Mouse (Mus musculus) limb, embryonic 13.5 days (tissue): ENCODE measurements around the gene Ntn1. TPM values are rescaled to one million over a fixed set of nuclear protein-coding genes. Genes with fewer than 3 reads are reported as not detected.

Experiments used
- ATAC-seq: fragments of 200-750 bp; cut with Nextera tagmentation; 2 replicates; pipeline ENCODE4 v1.8.0; 2017; ENCODE audit warnings: low read depth, moderate number of reproducible peaks, moderate TSS enrichment; ENCODE audit not compliant: low FRiP score
- H3K27ac ChIP-seq: fragments of 300-500 bp; sonication (generic); 2 replicates; pipeline ENCODE4 v1.5.1; 2015; ENCODE audit warnings: inconsistent platforms, mild to moderate bottlenecking, moderate library complexity
- H3K27me3 ChIP-seq: fragments of 300-500 bp; sonication (generic); 2 replicates; pipeline ENCODE4 v1.6.1; 2015; ENCODE audit warnings: mild to moderate bottlenecking, inconsistent platforms
- H3K36me3 ChIP-seq: fragments of 300-500 bp; sonication (generic); 2 replicates; pipeline ENCODE4 v1.6.1; 2015; ENCODE audit warnings: inconsistent platforms, mild to moderate bottlenecking, moderate library complexity
- H3K4me1 ChIP-seq: fragments of 300-500 bp; sonication (generic); 2 replicates; pipeline ENCODE4 v1.6.1; 2015; ENCODE audit warnings: inconsistent platforms
- H3K4me2 ChIP-seq: fragments of 300-500 bp; sonication (generic); replicated peaks from 2 replicates; pipeline ENCODE4 v1.6.1; 2015; ENCODE audit warnings: inconsistent platforms, mild to moderate bottlenecking, moderate library complexity
- H3K4me3 ChIP-seq: fragments of 300-500 bp; sonication (generic); 2 replicates; pipeline ENCODE4 v1.5.1; 2015; ENCODE audit warnings: moderate library complexity, mild to moderate bottlenecking, inconsistent platforms
- H3K9ac ChIP-seq: fragments of 300-500 bp; sonication (generic); 2 replicates; pipeline ENCODE4 v1.6.1; 2015; ENCODE audit warnings: mild to moderate bottlenecking, inconsistent platforms
- H3K9me3 ChIP-seq: fragments of 300-500 bp; sonication (generic); 2 replicates; pipeline ENCODE4 v1.6.1; 2016; ENCODE audit warnings: inconsistent platforms
- WGBS: fragments of 180-500 bp; shearing (Covaris S2); methylation state at CpG from one replicate; pipeline ENCODE4 v1.1.7; 2015; 5-methylcytosine and 5-hydroxymethylcytosine counted together
- polyA plus RNA-seq: library from polyadenylated mRNA; unstranded; fragments of >200 nt; fragmentation: Nextera tagmentation; extraction: Ambion mirVana; gene quantifications from 2 replicates; pipeline ENCODE4 v1.2.1, GENCODE M21; 2015

Ntn1 gene
- polyA plus RNA-seq, 1 experiment from 2014 or later, result 7.0 TPM

- no peak overlapping the region for H3K9ac ChIP-seq
- peaks cover 8% of the 10 kb centered on the region; the same call in 1 of the 2 replicates for H3K27me3 ChIP-seq
- WGBS, result 55% methylated on average over 10 of the region's 10 CpGs
- H3K27ac ChIP-seq, result no peak overlapping the region
- no peaks in the 10 kb centered on the region for H3K9me3 ChIP-seq
- no peaks in the 10 kb centered on the region for H3K36me3 ChIP-seq
- no peak overlapping the region for H3K4me3 ChIP-seq
- H3K4me2 ChIP-seq, result no peak overlapping the region
- ATAC-seq, result no peak
- peaks cover 13% of the 10 kb centered on the region for H3K4me1 ChIP-seq
Measured at GRCm38 (mm10) chr11:68274331-68274811, 126.3 kb downstream of the Ntn1 start.

- Histone ChIP-seq H3K4me3 (no peak overlapping the region), H3K27ac (no peak overlapping the region), H3K4me2 (no peak overlapping the region), H3K36me3 (no peaks in the 10 kb centered on the region), H3K9ac (no peak overlapping the region), H3K4me1 (peaks cover 13% of the 10 kb centered on the region), H3K9me3 (no peaks in the 10 kb centered on the region), H3K27me3 (peaks cover 7% of the 10 kb centered on the region; the same call in 1 of the 2 replicates)
- no peak for ATAC-seq
- 88% methylated on average over 12 of the region's 12 CpGs for WGBS
Measured at GRCm38 (mm10) chr11:68273855-68274254, 126.8 kb downstream of the Ntn1 start.

DNA sequence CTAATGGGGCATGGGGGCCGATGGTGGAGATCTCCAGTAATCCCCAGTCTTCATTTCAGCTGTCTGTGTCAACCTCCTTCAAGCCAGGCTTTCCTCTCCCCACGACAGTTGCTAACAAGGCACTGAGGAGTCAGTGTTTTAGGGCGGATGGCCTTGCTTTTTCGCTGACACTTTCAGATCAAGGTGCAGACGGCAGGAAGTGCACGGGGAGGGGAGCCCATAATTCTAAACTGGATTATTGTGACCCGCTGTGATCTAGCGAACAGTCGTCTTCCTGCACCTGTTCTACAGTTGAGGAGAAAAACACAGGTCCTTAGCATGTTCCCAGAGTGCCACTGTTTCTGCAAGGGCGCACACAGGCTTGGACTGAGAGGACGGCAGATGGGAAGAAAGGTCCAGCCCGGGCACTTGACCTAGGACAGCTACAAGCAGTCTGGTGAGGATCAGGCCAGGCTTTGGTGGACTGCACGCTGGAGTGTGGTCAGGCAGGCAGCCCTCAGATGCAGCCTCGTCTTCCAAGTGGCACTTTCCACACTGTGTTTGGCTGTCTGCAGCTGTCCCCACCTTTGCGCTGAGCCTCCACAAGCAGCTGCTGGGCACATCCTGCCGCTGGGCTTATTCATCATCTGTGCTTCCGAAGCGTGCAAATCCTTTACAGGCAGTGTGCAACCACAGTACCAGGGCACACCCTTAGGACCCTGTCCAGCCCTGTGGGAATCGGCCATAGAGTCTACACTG lies 129.7 kb downstream of the Ntn1 start:
- ATAC-seq, result no peak
- peaks cover 13% of the 10 kb centered on the region for H3K4me1 ChIP-seq
- no peak overlapping the region for H3K4me2 ChIP-seq
- no peak overlapping the region for H3K9ac ChIP-seq
- WGBS, result 48% methylated on average over 19 of the region's 19 CpGs
- H3K4me3 ChIP-seq, result no peak overlapping the region
- H3K27me3 ChIP-seq, result no peaks in the 10 kb centered on the region
- H3K27ac ChIP-seq, result no peak overlapping the region
- H3K36me3 ChIP-seq, result no peaks in the 10 kb centered on the region
- no peaks in the 10 kb centered on the region for H3K9me3 ChIP-seq

DNA sequence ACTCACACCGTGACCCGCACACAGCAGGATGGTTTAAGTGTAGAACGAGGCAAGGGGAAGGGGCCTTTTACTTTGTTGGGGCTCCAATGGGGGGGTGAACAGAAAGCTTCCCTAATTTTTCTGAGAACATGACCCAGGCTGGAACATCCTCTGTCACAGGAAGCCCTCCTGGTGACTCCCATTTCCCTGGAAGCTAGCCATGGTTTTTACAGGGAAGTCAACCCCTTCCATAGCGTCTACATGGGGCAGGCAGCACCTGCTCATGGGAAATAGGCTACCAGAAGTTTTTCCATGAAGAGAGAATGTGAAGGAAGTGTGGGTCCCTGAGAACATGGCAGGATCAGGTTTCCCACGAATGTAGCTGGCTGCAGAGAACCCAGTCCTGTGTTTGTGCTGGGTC lies 136.3 kb downstream of the Ntn1 start:
- H3K9me3 ChIP-seq, result no peaks in the 10 kb centered on the region
- H3K9ac ChIP-seq, result no peak overlapping the region
- no peak overlapping the region for H3K4me2 ChIP-seq
- peaks cover 7% of the 10 kb centered on the region; the same call in 1 of the 2 replicates for H3K4me1 ChIP-seq
- WGBS, result 83% methylated on average over 5 of the region's 5 CpGs
- ATAC-seq, result no peak
- no peaks in the 10 kb centered on the region for H3K36me3 ChIP-seq
- 0 out of 2 replicates have a peak, but pooled peaks cover 3% of the 10 kb centered on the region for H3K27me3 ChIP-seq
- H3K4me3 ChIP-seq, result no peak overlapping the region
- H3K27ac ChIP-seq, result no peak overlapping the region

DNA sequence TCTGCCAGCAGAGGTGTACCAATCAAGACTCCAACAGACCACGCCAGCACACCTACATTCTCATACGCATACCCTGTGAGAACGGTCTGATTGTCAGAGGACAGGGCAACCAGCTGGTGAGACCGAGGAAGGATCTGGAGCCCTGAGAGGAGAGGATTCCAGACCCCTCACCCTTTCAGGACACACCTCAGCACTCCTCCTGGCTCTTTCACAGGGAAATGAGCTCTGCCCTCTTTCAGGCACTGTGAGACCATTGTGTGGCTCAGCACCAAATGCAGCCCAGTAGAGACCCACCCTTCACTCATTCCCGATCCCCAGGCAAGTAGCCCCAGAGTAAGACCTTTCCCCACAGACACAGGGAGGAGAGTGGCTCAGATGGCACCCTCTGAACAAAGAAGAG lies 137.5 kb downstream of the Ntn1 start:
- no peaks in the 10 kb centered on the region for H3K36me3 ChIP-seq
- no peaks in the 10 kb centered on the region for H3K9me3 ChIP-seq
- no peak overlapping the region for H3K4me3 ChIP-seq
- 93% methylated on average over 5 of the region's 5 CpGs for WGBS
- H3K4me2 ChIP-seq, result no peak overlapping the region
- ATAC-seq, result no peak
- H3K9ac ChIP-seq, result no peak overlapping the region
- H3K4me1 ChIP-seq, result peaks cover 7% of the 10 kb centered on the region; the same call in 1 of the 2 replicates
- no peak overlapping the region for H3K27ac ChIP-seq
- 0 out of 2 replicates have a peak, but pooled peaks cover 3% of the 10 kb centered on the region for H3K27me3 ChIP-seq

- no peaks in the 10 kb centered on the region for H3K36me3 ChIP-seq
- 0 out of 2 replicates have a peak, but pooled peaks cover 3% of the 10 kb centered on the region for H3K27me3 ChIP-seq
- WGBS, result 73% methylated on average over 10 of the region's 10 CpGs
- no peak for ATAC-seq
- no peak overlapping the region for H3K9ac ChIP-seq
- no peak overlapping the region for H3K4me3 ChIP-seq
- no peaks in the 10 kb centered on the region for H3K9me3 ChIP-seq
- no peak overlapping the region for H3K4me2 ChIP-seq
- no peak overlapping the region for H3K27ac ChIP-seq
- peaks cover 7% of the 10 kb centered on the region; the same call in 1 of the 2 replicates for H3K4me1 ChIP-seq
Measured at GRCm38 (mm10) chr11:68261162-68261892, 139.3 kb downstream of the Ntn1 start.

GRCm38 (mm10) chr11:68260399-68260798 lies 140.2 kb downstream of the Ntn1 start:
- H3K4me1 ChIP-seq, result peaks cover 7% of the 10 kb centered on the region; the same call in 1 of the 2 replicates
- H3K9me3 ChIP-seq, result no peaks in the 10 kb centered on the region
- WGBS, result 95% methylated on average over 6 of the region's 6 CpGs
- H3K9ac ChIP-seq, result no peak overlapping the region
- H3K4me3 ChIP-seq, result no peak overlapping the region
- H3K4me2 ChIP-seq, result no peak overlapping the region
- H3K36me3 ChIP-seq, result no peaks in the 10 kb centered on the region
- 0 out of 2 replicates have a peak, but pooled peaks cover 3% of the 10 kb centered on the region for H3K27me3 ChIP-seq
- H3K27ac ChIP-seq, result no peak overlapping the region
- ATAC-seq, result no peak

- ATAC-seq, result no peak
- 76% methylated on average over 4 of the region's 4 CpGs for WGBS
Measured at GRCm38 (mm10) chr11:68258498-68258897, 142.1 kb downstream of the Ntn1 start.

GRCm38 (mm10) chr11:68253531-68253930 lies 147.1 kb downstream of the Ntn1 start:
- peaks cover 5% of the 10 kb centered on the region; the same call in 1 of the 2 replicates for H3K4me1 ChIP-seq
- no peak overlapping the region for H3K4me3 ChIP-seq
- 53% methylated on average over 7 of the region's 7 CpGs for WGBS
- no peak overlapping the region for H3K4me2 ChIP-seq
- H3K9ac ChIP-seq, result no peak overlapping the region
- no peaks in the 10 kb centered on the region for H3K36me3 ChIP-seq
- H3K9me3 ChIP-seq, result no peaks in the 10 kb centered on the region
- H3K27me3 ChIP-seq, result no peaks in the 10 kb centered on the region
- H3K27ac ChIP-seq, result no peak overlapping the region
- no peak for ATAC-seq

More at GRCm38 (mm10) chr11:68258498-68258897, 142.1 kb downstream of the Ntn1 start:
- Histone ChIP-seq H3K4me1 (peaks cover 4% of the 10 kb centered on the region; the same call in 1 of the 2 replicates), H3K36me3 (no peaks in the 10 kb centered on the region), H3K9ac (no peak overlapping the region), H3K4me2 (no peak overlapping the region), H3K27me3 (0 out of 2 replicates have a peak, but pooled peaks cover 3% of the 10 kb centered on the region), H3K27ac (no peak overlapping the region), H3K9me3 (no peaks in the 10 kb centered on the region), H3K4me3 (no peak overlapping the region)

DNA sequence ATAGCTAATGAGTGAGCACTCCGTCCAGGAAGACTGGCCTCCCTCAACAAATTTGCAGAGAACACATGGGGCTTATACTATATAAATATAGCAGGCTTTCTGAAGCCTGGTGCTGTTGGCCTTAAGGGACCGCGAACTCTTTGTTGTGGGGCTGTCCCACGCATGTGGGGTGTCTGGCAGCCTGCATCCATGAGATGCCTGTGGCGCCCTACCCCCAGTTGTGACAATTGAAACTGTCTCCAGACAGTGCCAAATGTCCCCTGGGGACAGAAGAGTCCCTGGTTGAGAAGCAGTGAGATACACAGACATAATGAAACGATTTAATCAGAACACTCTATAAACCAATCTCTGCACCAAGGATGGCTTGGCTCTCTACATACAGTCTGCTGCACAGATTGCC lies 150.5 kb downstream of the Ntn1 start:
- 70% methylated on average over 6 of the region's 6 CpGs for WGBS
- no peak overlapping the region; the same call in 1 of the 2 replicates for H3K27ac ChIP-seq
- H3K4me3 ChIP-seq, result no peak overlapping the region
- H3K4me2 ChIP-seq, result no peak overlapping the region
- peaks cover 8% of the 10 kb centered on the region; the same call in 1 of the 2 replicates for H3K4me1 ChIP-seq
- H3K9ac ChIP-seq, result no peak overlapping the region
- H3K36me3 ChIP-seq, result no peaks in the 10 kb centered on the region
- H3K27me3 ChIP-seq, result no peaks in the 10 kb centered on the region
- no peak for ATAC-seq
- H3K9me3 ChIP-seq, result no peaks in the 10 kb centered on the region

- H3K27ac ChIP-seq, result no peak overlapping the region
- ATAC-seq, result no peak
- H3K4me2 ChIP-seq, result no peak overlapping the region
- WGBS, result 59% methylated on average over 6 of the region's 6 CpGs
- no peak overlapping the region for H3K9ac ChIP-seq
- peaks cover 8% of the 10 kb centered on the region; the same call in 1 of the 2 replicates for H3K4me1 ChIP-seq
- no peaks in the 10 kb centered on the region for H3K36me3 ChIP-seq
- H3K9me3 ChIP-seq, result no peaks in the 10 kb centered on the region; the same call in 1 of the 2 replicates
- H3K4me3 ChIP-seq, result no peak overlapping the region
- H3K27me3 ChIP-seq, result no peaks in the 10 kb centered on the region
Measured at GRCm38 (mm10) chr11:68247897-68248296, 152.7 kb downstream of the Ntn1 start.

DNA sequence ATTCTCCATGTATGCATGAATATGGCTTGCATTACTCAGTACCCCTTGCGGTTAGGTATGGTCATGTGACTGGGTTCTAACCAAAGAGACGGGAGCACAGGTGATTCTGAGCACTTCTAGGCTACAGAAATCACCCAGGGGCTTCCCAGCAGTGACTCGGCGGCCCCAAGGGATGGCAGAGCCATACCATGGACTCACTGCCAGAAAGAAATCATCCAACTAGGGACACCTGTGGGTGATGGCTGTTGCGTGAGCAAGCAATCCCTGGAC lies 155.7 kb downstream of the Ntn1 start:
- H3K27ac ChIP-seq, result no peak overlapping the region
- peaks cover 5% of the 10 kb centered on the region; the same call in 1 of the 2 replicates for H3K4me1 ChIP-seq
- no peak overlapping the region for H3K4me3 ChIP-seq
- no peaks in the 10 kb centered on the region for H3K36me3 ChIP-seq
- H3K27me3 ChIP-seq, result no peaks in the 10 kb centered on the region
- no peak for ATAC-seq
- no peak overlapping the region for H3K4me2 ChIP-seq
- H3K9me3 ChIP-seq, result no peaks in the 10 kb centered on the region; the same call in 1 of the 2 replicates
- H3K9ac ChIP-seq, result no peak overlapping the region
- 80% methylated on average over 5 of the region's 5 CpGs for WGBS
